In genomic region chr17:45600267-45600666, GRCm38 (mm10) we compare ENCODE assay signal across 18 mouse cellular contexts. TPM values are rescaled to one million over a fixed set of nuclear protein-coding genes. Genes with fewer than 3 reads are reported as not detected.
DNase-seq lines count a peak whose midpoint lies in the region; ATAC-seq lines count a peak whose summit lies in the region.
"Had no signal": no experiment of that assay in that cellular context is flagged by ENCODE, and none has a peak within 500 bp of the region (broad histone marks: within the 10 kb centered on the region; RNA-seq: fewer than 3 reads in every experiment).

No protein-coding gene starts in this region.

- no peak overlapping the region for H3K4me2 ChIP-seq in hindbrain, embryonic 11.5 days (replicated peaks; ENCODE audit: low read depth, low read length)
- no peak overlapping the region for H3K4me2 ChIP-seq in hindbrain, embryonic 12.5 days (replicated peaks)

- H3K27me3 ChIP-seq in hindbrain, embryonic 11.5 days (ENCODE audit: control insufficient read depth, insufficient read depth, low read length) = peaks cover 15% of the 10 kb centered on the region
- H3K27me3 ChIP-seq in hindbrain, embryonic 12.5 days = peaks cover 30% of the 10 kb centered on the region

- 53% methylated on average over 8 of the region's 8 CpGs for WGBS in hindbrain, embryonic 11.5 days
- 49% methylated on average over 8 of the region's 8 CpGs for WGBS in hindbrain, embryonic 12.5 days

- peaks cover 11% of the 10 kb centered on the region for H3K4me1 ChIP-seq in hindbrain, embryonic 11.5 days (replicated peaks; ENCODE audit: control insufficient read depth, insufficient read depth, low read length)
- H3K4me1 ChIP-seq in hindbrain, embryonic 12.5 days = peaks cover 38% of the 10 kb centered on the region

- no peak overlapping the region for H3K4me3 ChIP-seq in hindbrain, embryonic 11.5 days (ENCODE audit: low read depth, low read length)
- no peak overlapping the region for H3K4me3 ChIP-seq in hindbrain, embryonic 12.5 days

- no peaks in the 10 kb centered on the region for H3K9me3 ChIP-seq in hindbrain, embryonic 11.5 days (ENCODE audit: control insufficient read depth, low read length)
- H3K9me3 ChIP-seq in hindbrain, embryonic 12.5 days (replicated peaks) = no peaks in the 10 kb centered on the region
- H3K9me3 ChIP-seq: heart, embryonic 15.5 days; neural tube, embryonic 12.5 days had no signal

- no peak overlapping the region for H3K27ac ChIP-seq in hindbrain, embryonic 11.5 days (ENCODE audit: low read depth, low read length)
- H3K27ac ChIP-seq in hindbrain, embryonic 12.5 days = no peak overlapping the region
- H3K27ac ChIP-seq: heart, embryonic 15.5 days; hindbrain, embryonic 14.5 days; neural tube, embryonic 12.5 days had no signal

- no peaks in the 10 kb centered on the region for H3K36me3 ChIP-seq in hindbrain, embryonic 11.5 days (ENCODE audit: control insufficient read depth, insufficient read depth, low read length)
- H3K36me3 ChIP-seq in hindbrain, embryonic 12.5 days = no peaks in the 10 kb centered on the region
- H3K36me3 ChIP-seq: heart, embryonic 15.5 days; neural tube, embryonic 12.5 days had no signal

- ATAC-seq in hindbrain, embryonic 11.5 days (ENCODE audit: low FRiP score) = no peak
- no peak for ATAC-seq in hindbrain, embryonic 12.5 days (ENCODE audit: low FRiP score)
- ATAC-seq: midbrain, embryonic 16.5 days; Patski had no signal

- DNase-seq in cerebellum, adult 9-11 months = peak; percentile 11
- no peak for DNase-seq in cerebellum, postnatal 4 days (ENCODE audit: low spot score in 2 of 2)
- peak; percentile 12 for DNase-seq in hindbrain, embryonic 11.5 days (ENCODE audit: low spot score)
- DNase-seq in thymus, postnatal 0 days (ENCODE audit: low spot score) = peak; percentile 1
- DNase-seq in thymus, postnatal 4 days = no peak
- no peak for DNase-seq in urinary bladder, postnatal 10 days (ENCODE audit: low spot score)
- no peak for DNase-seq in spleen, postnatal 36 days (ENCODE audit: low spot score in 2 of 2)
- DNase-seq: cerebellum, postnatal 25 days; gastrocnemius, postnatal 36 days; kidney, adult 18-20 months; left cerebral cortex, postnatal 4 days; right cerebral cortex, postnatal 25 days had no signal

- H3K9ac ChIP-seq in hindbrain, embryonic 11.5 days (ENCODE audit: low read depth, low read length) = no peak overlapping the region
- H3K9ac ChIP-seq in hindbrain, embryonic 12.5 days = no peak overlapping the region
- H3K9ac ChIP-seq: neural tube, embryonic 12.5 days had no signal

RNA-seq across cellular contexts. Expression of gene Slc29a1, which starts 0.9 kb away (rescaled TPM):
- 48.0 and 50.8 TPM in 2 replicates for polyA plus RNA-seq in hindbrain, embryonic 11.5 days (2014; fragmentation: Nextera tagmentation; extraction: Ambion mirVana)
- polyA plus RNA-seq in hindbrain, embryonic 12.5 days (2016; fragmentation: Nextera tagmentation; extraction: Ambion mirVana) = 44.4 and 47.2 TPM in 2 replicates
- polyA plus RNA-seq in thymus, postnatal 0 days (2015; fragmentation: Nextera tagmentation; extraction: Ambion mirVana) = 243 and 252 TPM in 2 replicates

RNA-seq across cellular contexts. Expression of gene Mymx, which starts 1.6 kb away (rescaled TPM):
- 1.1 and 1.8 TPM in 2 replicates for polyA plus RNA-seq in hindbrain, embryonic 11.5 days (2014; fragmentation: Nextera tagmentation; extraction: Ambion mirVana)
- 1.6 and 5.0 TPM in 2 replicates for polyA plus RNA-seq in hindbrain, embryonic 12.5 days (2016; fragmentation: Nextera tagmentation; extraction: Ambion mirVana)
- polyA plus RNA-seq in thymus, postnatal 0 days (2015; fragmentation: Nextera tagmentation; extraction: Ambion mirVana) = 1.5 and 1.7 TPM in 2 replicates
- polyA plus RNA-seq: hindbrain, embryonic 14.5 days; midbrain, embryonic 16.5 days; Patski had no signal

RNA-seq across cellular contexts. Expression of gene Hsp90ab1, which starts 27.2 kb away (rescaled TPM):
- 1,644 and 1,674 TPM in 2 replicates for polyA plus RNA-seq in hindbrain, embryonic 11.5 days (2014; fragmentation: Nextera tagmentation; extraction: Ambion mirVana)
- polyA plus RNA-seq in hindbrain, embryonic 12.5 days (2016; fragmentation: Nextera tagmentation; extraction: Ambion mirVana) = 1,350 and 1,487 TPM in 2 replicates
- polyA plus RNA-seq in thymus, postnatal 0 days (2015; fragmentation: Nextera tagmentation; extraction: Ambion mirVana) = 1,223 and 1,279 TPM in 2 replicates

RNA-seq across cellular contexts. Expression of gene Slc35b2, which starts 36.6 kb away (rescaled TPM):
- polyA plus RNA-seq in hindbrain, embryonic 11.5 days (2014; fragmentation: Nextera tagmentation; extraction: Ambion mirVana) = 89.9 and 91.5 TPM in 2 replicates
- 90.6 and 92.4 TPM in 2 replicates for polyA plus RNA-seq in hindbrain, embryonic 12.5 days (2016; fragmentation: Nextera tagmentation; extraction: Ambion mirVana)
- 95.8 and 96.9 TPM in 2 replicates for polyA plus RNA-seq in thymus, postnatal 0 days (2015; fragmentation: Nextera tagmentation; extraction: Ambion mirVana)

RNA-seq across cellular contexts. Expression of gene Nfkbie, which starts 44.8 kb away (rescaled TPM):
- polyA plus RNA-seq in hindbrain, embryonic 11.5 days (2014; fragmentation: Nextera tagmentation; extraction: Ambion mirVana) = 5.6 and 9.0 TPM in 2 replicates
- 7.0 and 7.7 TPM in 2 replicates for polyA plus RNA-seq in hindbrain, embryonic 12.5 days (2016; fragmentation: Nextera tagmentation; extraction: Ambion mirVana)
- 70.4 and 80.2 TPM in 2 replicates for polyA plus RNA-seq in thymus, postnatal 0 days (2015; fragmentation: Nextera tagmentation; extraction: Ambion mirVana)

Comparison
In these comparisons a context has a peak if more than half of its experiments do, and no peak if none do; other contexts are left out.
1. DNase-seq: peak in cerebellum, adult 9-11 months (single experiment), hindbrain, embryonic 11.5 days (single experiment) and thymus, postnatal 0 days (single experiment); none in cerebellum, postnatal 4 days (0 of 2), thymus, postnatal 4 days (single experiment), urinary bladder, postnatal 10 days (single experiment) and spleen, postnatal 36 days (0 of 2).